Mouse (Mus musculus) C2C12 (cell line): ENCODE results near the gene Mmel1.

Experiments used
- CTCF ChIP-seq: IDR thresholded peaks from one replicate; pipeline ENCODE4 v1.5.1; 2011; ENCODE audit not compliant: control insufficient read depth, insufficient read depth, insufficient read length
- MAX ChIP-seq: IDR thresholded peaks from one replicate; pipeline ENCODE4 v1.6.1; 2011; ENCODE audit warnings: mild to moderate bottlenecking, control low read depth
- MYOD1 ChIP-seq: IDR thresholded peaks from one replicate; pipeline ENCODE4 v1.6.1; 2011; ENCODE audit warnings: low read depth; ENCODE audit not compliant: control insufficient read depth, insufficient read length
- MYOG ChIP-seq: IDR thresholded peaks from one replicate; pipeline ENCODE4 v1.6.1; 2011; ENCODE audit not compliant: control insufficient read depth, insufficient read length; ENCODE audit errors: extremely low read depth
- USF1 ChIP-seq: IDR thresholded peaks from one replicate; pipeline ENCODE4 v1.6.1; 2011; ENCODE audit warnings: low read depth, mild to moderate bottlenecking, control low read depth, moderate library complexity

DNA sequence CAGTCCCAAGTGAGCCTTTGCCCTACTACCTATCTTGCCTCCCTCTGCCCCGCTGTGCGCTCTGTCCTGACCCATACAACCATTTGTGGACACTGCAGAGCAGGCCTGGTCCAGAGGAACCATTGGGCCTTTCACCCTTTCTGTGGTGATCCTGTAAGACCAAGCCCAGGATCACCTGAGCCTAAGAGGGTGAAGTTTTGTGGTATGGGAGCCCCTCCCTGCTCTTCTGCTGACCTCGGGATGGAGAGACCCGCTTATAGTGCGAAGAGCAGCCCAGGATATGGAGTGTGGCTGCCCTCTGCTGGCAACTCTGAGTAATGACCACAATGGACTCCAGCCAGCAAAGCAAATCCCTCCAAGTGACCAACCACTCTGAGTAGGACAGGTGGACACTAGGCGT, 43.7 kb upstream of the Mmel1 start:
- TF ChIP-seq MAX (no peak), USF1 (no peak), CTCF (no peak), MYOG (no peak), MYOD1 (no peak)
